Mouse (Mus musculus) layer of hippocampus, postnatal 25 days (tissue): ENCODE measurements around the gene Katna1. TPM values are rescaled to one million over a fixed set of nuclear protein-coding genes. Genes with fewer than 3 reads are reported as not detected.

Experiments
- DNase-seq, 2 experiments: peaks; one replicate each; pipeline ENCODE4 v3.0.0; 2022; ENCODE audit warnings: mixed read lengths in 2 of 2, low spot score in 1 of 2; ENCODE audit errors: extremely low spot score in 1 of 2
- total RNA-seq, 2 experiments: library from RNA; stranded (reverse); gene quantifications; 2 replicates each; pipeline ENCODE4 v1.2.3; 2021

The Katna1 gene
- total RNA-seq, 2 experiments from 2014 or later = 13.4 to 16.1 TPM

GRCm38 (mm10) chr10:7778361-7778760 lies 52.6 kb downstream of the Katna1 start:
- DNase-seq = no peak

- no peak for DNase-seq
These were observed 54.0 kb downstream of the Katna1 start for GRCm38 (mm10) chr10:7779751-7780237.

GRCm38 (mm10) chr10:7780238-7781176 lies 54.7 kb downstream of the Katna1 start:
- peak; percentile 66 to 72 for DNase-seq

GRCm38 (mm10) chr10:7781214-7781613 lies 55.4 kb downstream of the Katna1 start:
- no peak for DNase-seq

GRCm38 (mm10) chr10:7787319-7787718 lies 61.5 kb downstream of the Katna1 start:
- no peak for DNase-seq

GRCm38 (mm10) chr10:7792254-7792750 lies 66.5 kb downstream of the Katna1 start:
- no peak for DNase-seq

- peak; percentile 85 for DNase-seq
These were observed 67.1 kb downstream of the Katna1 start, which contains the start of the genes Ginm1 and Ppil4 for GRCm38 (mm10) chr10:7792751-7793385. Gene Ginm1 (minus strand): TSS chr10:7792824. Gene Ppil4 (plus strand): TSS chr10:7792891.

GRCm38 (mm10) chr10:7801258-7801657 lies 75.5 kb downstream of the Katna1 start:
- DNase-seq = no peak

GRCm38 (mm10) chr10:7802519-7803140 lies 76.8 kb downstream of the Katna1 start:
- DNase-seq = no peak

GRCm38 (mm10) chr10:7809937-7810336 lies 84.1 kb downstream of the Katna1 start:
- DNase-seq = peak in 1 of 2 experiments; percentile 53

Other genes with a start within 250 kb of the Katna1 start
- gene Lrp11, start 136.2 kb upstream of the Katna1 start, total RNA-seq = 100 to 1,000 TPM; 190 to 207 TPM
- 1 to 10 TPM; 5.6 to 6.1 TPM for gene Nup43, start 58.5 kb upstream of the Katna1 start, total RNA-seq
- gene Pcmt1, start 44.9 kb upstream of the Katna1 start, total RNA-seq = 100 to 1,000 TPM; 148 to 161 TPM
- gene Lats1, start 44.8 kb upstream of the Katna1 start, total RNA-seq = 10 to 100 TPM; 34.6 to 40.2 TPM
- 10 to 100 TPM; 18.8 to 20.6 TPM for gene Ginm1, start 66.8 kb downstream of the Katna1 start, total RNA-seq
- 10 to 100 TPM; 31.9 to 32.1 TPM for gene Ppil4, start 66.9 kb downstream of the Katna1 start, total RNA-seq
- under 1 TPM; 0.10 to 0.12 TPM for gene Zc3h12d, start 106.5 kb downstream of the Katna1 start, total RNA-seq
- 10 to 100 TPM; 51.9 to 63.3 TPM for gene Tab2, start 230.2 kb downstream of the Katna1 start, total RNA-seq